Mouse (Mus musculus) T-helper 1 cell (primary cell): ENCODE measurements around the gene Zdbf2.

Experiments used
- in situ Hi-C: fragments of 300-600 bp; cut with MboI, MseI; formaldehyde crosslinking; loops from one replicate; pipeline ENCODE4 v1.15.1; 2025; ENCODE audit warnings: high pct_unique_total_duplicates

The Zdbf2 gene

GRCm38 (mm10) chr1:63272741-63273338, at the start of gene Zdbf2:
Zdbf2 (plus strand) TSS chr1:63273265.
- in situ Hi-C loops = no loop called here

- in situ Hi-C loops = no loop called here
These were observed 48.1 kb upstream of the Zdbf2 start for GRCm38 (mm10) chr1:63225009-63225408.

GRCm38 (mm10) chr1:63225890-63226289, 47.2 kb upstream of the Zdbf2 start:
- in situ Hi-C loops = no loop called here

- in situ Hi-C loops = no loop called here
These were observed 45.8 kb upstream of the Zdbf2 start for GRCm38 (mm10) chr1:63227241-63227640.

DNA sequence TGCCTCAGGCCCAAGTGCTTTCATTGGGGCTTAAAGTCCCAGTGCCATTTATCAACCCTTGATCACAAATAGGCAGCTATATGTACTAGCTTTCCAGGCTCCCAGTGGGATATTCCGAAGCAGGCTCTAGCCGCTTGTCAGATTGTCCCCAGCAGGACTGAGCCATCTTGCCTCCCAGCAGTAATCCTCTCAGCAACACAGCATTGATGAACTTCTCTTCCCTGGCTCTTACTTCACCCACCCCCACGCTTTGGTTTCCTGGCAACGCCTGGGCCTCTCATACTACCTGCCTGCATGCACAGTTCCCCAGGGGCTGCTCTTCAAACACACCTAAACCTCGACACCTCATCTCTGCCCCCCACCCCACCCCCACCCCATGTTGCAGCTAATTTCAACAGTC, 35.7 kb upstream of the Zdbf2 start:
- in situ Hi-C loops = no loop called here

GRCm38 (mm10) chr1:63239305-63239704, 33.8 kb upstream of the Zdbf2 start:
- in situ Hi-C loops = no loop called here

DNA sequence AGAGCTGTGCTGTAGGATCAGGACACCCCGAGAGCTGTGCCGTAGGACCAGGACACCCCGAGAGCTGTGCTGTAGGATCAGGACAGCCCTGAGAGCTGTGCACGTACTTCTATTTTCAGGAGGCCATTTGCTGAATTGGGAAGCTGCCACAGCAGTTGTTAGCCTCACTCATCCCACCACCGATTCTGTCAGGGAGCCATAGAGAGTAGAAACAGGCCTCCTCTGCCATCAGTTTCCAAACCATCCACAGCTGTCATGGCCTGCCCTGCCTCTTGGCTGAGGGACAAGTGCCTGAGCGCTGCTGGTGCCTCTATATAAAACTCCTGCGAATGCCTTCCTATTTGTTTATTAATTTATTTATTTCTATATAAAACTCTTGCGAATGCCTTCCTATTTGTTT, 33.3 kb upstream of the Zdbf2 start:
- in situ Hi-C loops = no loop called here

- in situ Hi-C loops = no loop called here
These were observed 29.2 kb upstream of the Zdbf2 start for GRCm38 (mm10) chr1:63243854-63244253.

GRCm38 (mm10) chr1:63246862-63247521, 26.1 kb upstream of the Zdbf2 start:
- in situ Hi-C loops = loop anchor here (5.0 kb wide), 1 partner anchor 65 kb away; no protein-coding TSS in a partner anchor

DNA sequence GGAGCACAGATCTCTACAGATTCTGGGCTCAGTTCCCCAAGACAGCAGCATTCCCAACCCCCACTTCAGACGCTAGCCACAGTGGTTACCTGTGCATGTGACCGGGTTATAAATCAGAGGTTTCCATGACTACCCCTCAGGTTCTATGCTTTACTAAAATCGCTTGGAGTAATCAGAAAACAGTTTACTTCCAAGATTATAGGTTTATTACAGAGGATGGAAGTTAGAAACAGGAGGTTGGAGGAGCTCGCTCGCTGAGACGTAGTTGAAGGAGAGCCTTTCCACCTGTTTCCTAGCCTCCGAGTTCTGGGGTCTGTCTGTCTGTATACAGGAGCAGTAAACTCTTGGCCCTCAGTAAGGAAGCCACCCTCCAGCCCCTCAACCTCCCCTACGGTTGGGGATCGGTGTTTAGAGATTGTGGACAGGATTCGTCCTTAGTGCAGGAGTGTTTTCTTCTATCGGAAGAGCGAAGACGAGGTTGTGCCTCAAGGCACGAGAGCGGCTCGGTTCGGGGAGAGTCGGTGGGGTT, 25.2 kb upstream of the Zdbf2 start:
- in situ Hi-C loops = loop anchor here (5.0 kb wide), 1 partner anchor 66 kb away; no protein-coding TSS in a partner anchor

DNA sequence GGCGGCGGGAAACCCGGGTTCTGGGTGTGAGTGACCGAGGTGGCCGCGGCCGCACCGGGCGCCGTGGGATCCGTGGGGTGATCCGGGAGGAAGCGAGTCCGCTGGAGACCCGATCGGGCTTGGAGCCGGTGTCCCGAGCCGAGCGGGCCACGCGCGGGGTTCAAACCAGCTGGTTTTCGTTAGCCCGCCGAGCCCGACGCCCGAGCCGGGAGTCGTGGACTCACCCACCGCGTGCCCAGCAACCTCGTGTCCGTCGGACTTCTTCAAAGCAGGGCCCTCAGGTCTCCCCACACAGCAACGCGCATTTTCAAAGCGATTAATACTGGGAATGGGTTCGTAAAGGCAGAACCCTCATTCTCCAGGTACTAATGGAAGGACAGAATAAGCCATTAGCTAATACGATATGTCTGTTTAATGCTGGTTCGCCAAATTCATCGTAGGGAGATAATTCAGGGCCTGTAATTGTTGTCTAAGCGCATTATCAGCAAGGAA, 24.7 kb upstream of the Zdbf2 start:
- in situ Hi-C loops = loop anchor here (5.0 kb wide), 1 partner anchor 66 kb away; no protein-coding TSS in a partner anchor

GRCm38 (mm10) chr1:63249261-63249660, 23.8 kb upstream of the Zdbf2 start:
- in situ Hi-C loops = loop anchor here (5.0 kb wide), 1 partner anchor 67 kb away; no protein-coding TSS in a partner anchor

GRCm38 (mm10) chr1:63252351-63253209, 20.5 kb upstream of the Zdbf2 start:
- in situ Hi-C loops = no loop called here

GRCm38 (mm10) chr1:63253291-63253690, 19.8 kb upstream of the Zdbf2 start:
- in situ Hi-C loops = no loop called here

DNA sequence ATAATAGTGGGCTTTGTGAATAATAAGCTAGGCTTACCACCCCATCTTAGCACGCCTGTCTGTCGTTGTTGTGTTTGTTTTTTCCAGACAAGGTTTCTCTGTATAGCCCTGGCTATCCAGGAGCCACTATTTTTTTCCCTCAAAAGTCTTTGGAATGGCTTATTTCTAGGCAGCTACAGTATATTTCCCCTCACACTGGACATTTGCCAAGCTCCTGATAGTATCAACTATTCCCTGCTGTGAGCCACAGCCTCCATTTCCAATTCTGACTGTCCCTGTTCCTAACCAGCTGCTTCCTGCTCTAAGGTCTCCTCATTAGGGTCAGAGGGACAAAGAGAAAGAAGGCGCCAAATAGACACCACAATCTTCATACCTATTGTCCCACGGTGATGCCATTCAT, 18.0 kb upstream of the Zdbf2 start:
- in situ Hi-C loops = no loop called here

DNA sequence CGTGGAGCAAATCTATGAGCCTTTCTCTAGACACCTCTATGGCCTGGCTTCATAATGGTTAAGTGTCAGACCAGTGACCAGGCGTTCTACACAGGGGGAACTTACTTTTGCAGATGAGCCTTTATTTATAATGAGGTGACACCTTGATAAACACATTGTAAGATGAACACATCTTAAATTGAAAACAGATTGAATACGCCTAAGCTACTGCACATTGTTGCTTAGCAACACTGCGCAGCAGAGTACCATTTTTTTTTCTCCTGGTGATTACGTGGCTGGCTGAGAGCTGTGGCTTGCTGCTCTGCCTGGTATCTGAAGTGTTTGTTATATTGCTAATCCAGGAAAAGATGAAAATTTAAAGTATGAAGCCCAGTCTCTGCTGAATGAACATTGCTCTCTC, 17.0 kb upstream of the Zdbf2 start:
- in situ Hi-C loops = no loop called here

- in situ Hi-C loops = no loop called here
These were observed 14.6 kb upstream of the Zdbf2 start for GRCm38 (mm10) chr1:63258501-63258900.

DNA sequence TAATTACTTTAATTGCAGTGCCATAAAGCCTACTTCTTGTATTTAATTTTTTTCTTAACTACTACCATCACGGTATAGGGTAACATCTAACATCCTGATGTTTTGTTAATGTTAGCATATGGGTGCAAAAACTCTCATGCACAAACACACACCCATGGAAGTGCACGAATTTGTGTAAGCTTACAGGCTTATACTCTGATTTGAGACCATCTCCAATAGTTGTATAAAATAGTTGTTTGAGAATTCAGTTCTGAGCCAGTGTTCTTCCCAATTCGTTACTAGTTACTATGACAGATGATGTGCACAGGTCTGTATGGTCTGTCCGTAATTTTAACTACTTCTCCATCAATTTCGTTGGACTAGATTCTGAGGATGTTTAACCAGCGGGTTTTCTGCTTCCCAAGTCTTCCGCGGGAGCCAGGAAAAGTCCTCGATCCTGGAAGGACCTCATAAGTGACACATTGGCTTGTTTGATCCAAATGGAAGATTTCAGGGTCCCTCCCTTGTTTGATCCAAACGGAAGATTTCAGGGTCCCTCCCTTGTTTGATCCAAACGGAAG, 13.7 kb upstream of the Zdbf2 start:
- in situ Hi-C loops = no loop called here

- in situ Hi-C loops = no loop called here
These were observed 12.9 kb upstream of the Zdbf2 start for GRCm38 (mm10) chr1:63259916-63260741.

DNA sequence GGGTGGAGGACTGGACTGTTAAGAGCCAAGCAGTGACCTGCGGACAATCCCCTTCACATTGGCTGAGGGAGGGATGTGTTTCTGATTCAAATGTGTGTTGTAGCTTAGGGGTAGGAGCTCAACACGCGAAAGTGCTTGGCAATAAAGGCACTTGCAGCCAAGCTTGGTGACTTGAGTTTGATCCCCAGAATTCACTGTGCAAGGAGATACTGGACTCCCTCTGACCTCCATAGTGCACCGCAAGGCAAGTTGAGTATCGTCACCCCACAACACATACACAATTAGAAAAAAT, 12.4 kb upstream of the Zdbf2 start:
- in situ Hi-C loops = no loop called here

GRCm38 (mm10) chr1:63261041-63261590, 11.9 kb upstream of the Zdbf2 start:
- in situ Hi-C loops = no loop called here
